Mouse (Mus musculus) G1E (cell line): ENCODE measurements around the gene Ubap2l.

Experiments used
- CTCF ChIP-seq: IDR thresholded peaks from 2 replicates; pipeline ENCODE4 v1.5.1; 2012; ENCODE audit warnings: low read depth, low read length, inconsistent platforms, mixed read lengths
- GATA1 ChIP-seq: IDR thresholded peaks from 2 replicates; pipeline ENCODE4 v1.6.1; 2012; ENCODE audit warnings: borderline replicate concordance, low read length, inconsistent platforms, mixed read lengths
- GATA2 ChIP-seq: IDR thresholded peaks from 2 replicates; pipeline ENCODE4 v1.6.1; 2012; ENCODE audit warnings: low read depth, low read length, inconsistent platforms, borderline replicate concordance
- POLR2AphosphoS5 ChIP-seq: IDR thresholded peaks from 2 replicates; pipeline ENCODE4 v1.6.1; 2012; ENCODE audit warnings: low read depth, low read length, inconsistent platforms; ENCODE audit not compliant: insufficient replicate concordance
- TAL1 ChIP-seq: conservative IDR thresholded peaks from 2 replicates; pipeline ENCODE4 v1.6.1; 2012; ENCODE audit warnings: low read depth, low read length, inconsistent platforms, mixed read lengths

DNA sequence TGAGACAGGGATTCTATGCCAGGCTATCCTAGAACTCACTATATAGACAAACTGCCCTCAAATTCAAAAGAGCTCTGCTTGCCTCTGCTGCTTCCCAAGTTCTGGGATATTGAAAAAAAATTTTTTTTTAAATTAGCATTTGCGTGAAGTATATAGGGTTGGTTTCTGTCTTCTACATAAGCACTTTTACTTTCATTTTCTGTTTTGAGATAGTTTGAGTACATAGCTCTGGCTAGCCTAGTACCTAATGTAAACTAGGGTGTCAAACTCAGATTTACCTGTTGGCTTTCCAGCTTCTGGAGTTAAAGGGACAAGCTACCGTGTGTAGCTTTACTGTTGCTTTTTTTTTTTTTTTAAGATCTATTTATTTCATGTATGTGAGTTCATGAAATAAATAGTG is 49.2 kb upstream of the Ubap2l start:
- TF ChIP-seq CTCF (no peak), GATA1 (no peak), TAL1 (no peak), POLR2AphosphoS5 (no peak), GATA2 (no peak)
